Mouse (Mus musculus) testis, adult 10 weeks (tissue): Measurements from ENCODE around the gene Obox6. TPM values are rescaled to one million over a fixed set of nuclear protein-coding genes. Genes with fewer than 3 reads are reported as not detected.

Experiments
- polyA plus RNA-seq: library from polyadenylated mRNA; stranded (reverse); fragments of 350-450 nt; fragmentation: Illumina TruSeq; extraction: RNeasy Lipid Tissue Mini Kit (QIAGEN cat#74804); gene quantifications from one replicate; pipeline ENCODE4 v1.2.3, GENCODE M21; 2014; ENCODE audit warnings: low read depth, low replicate concordance

The Obox6 gene
- not detected for polyA plus RNA-seq

GRCm38 (mm10) chr7:15839578-15839977 is at the start of gene Obox6:
Obox6 (minus strand) TSS chr7:15839678.

GRCm38 (mm10) chr7:15882317-15882716 is 42.8 kb upstream of the Obox6 start, which contains the start of gene Crxos:
Crxos (plus strand) TSS chr7:15882617.

GRCm38 (mm10) chr7:15879756-15880155 is 40.3 kb upstream of the Obox6 start, which contains the start of gene Crx:
Crx (minus strand) TSS chr7:15879968.

Other genes starting within 250 kb of the Obox6 start
- gene Obox3, start 199.8 kb downstream of the Obox6 start, polyA plus RNA-seq = not detected
- not detected for gene Obox5, start 89.5 kb downstream of the Obox6 start, polyA plus RNA-seq
- gene Crx, start 40.3 kb upstream of the Obox6 start, polyA plus RNA-seq = not detected
- not detected for gene Crxos, start 42.9 kb upstream of the Obox6 start, polyA plus RNA-seq
- 12.0 TPM for gene Selenow, start 82.7 kb upstream of the Obox6 start, polyA plus RNA-seq
- 9.3 TPM for gene Nop53, start 106.4 kb upstream of the Obox6 start, polyA plus RNA-seq
- 1.5 TPM for gene Ehd2, start 127.9 kb upstream of the Obox6 start, polyA plus RNA-seq
- gene Bicra, start 208.2 kb upstream of the Obox6 start, polyA plus RNA-seq = 0.15 TPM
- gene Zfp541, start 222.1 kb upstream of the Obox6 start, polyA plus RNA-seq = 18.6 TPM